Mouse (Mus musculus): ENCODE data around the gene Chrm3. TPM values are rescaled to one million over a fixed set of nuclear protein-coding genes. Genes with fewer than 3 reads are reported as not detected.

Gene Chrm3
- polyA plus RNA-seq, 1 experiment from 2014 or later = 3.4 TPM

DNA sequence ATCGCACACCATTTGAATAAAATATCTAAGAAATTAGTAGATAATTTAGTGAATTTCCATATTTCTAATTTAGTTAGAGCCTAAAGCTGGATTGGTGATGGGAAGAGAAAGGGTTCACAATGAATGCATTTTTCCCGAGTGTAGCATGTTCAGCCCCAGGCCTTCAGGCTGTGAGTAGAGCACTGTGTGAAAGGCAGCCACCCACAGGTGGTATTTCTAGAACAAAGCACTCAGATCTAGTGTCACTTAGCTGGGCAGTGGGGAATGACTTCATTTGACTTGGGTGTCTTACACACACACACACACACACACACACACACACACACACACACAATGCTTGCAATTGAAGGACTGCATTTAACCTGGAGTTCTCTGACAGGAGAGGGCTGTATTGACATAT lies 337.5 kb downstream of the Chrm3 start:
- Histone ChIP-seq H3K9ac (replicated peaks) (no peak overlapping the region), H3K4me1 (no peaks in the 10 kb centered on the region), H3K4me3 (replicated peaks) (no peak overlapping the region), H3K9me3 (replicated peaks) (no peaks in the 10 kb centered on the region), H3K27ac (replicated peaks) (no peak overlapping the region), H3K27me3 (replicated peaks) (no peaks in the 10 kb centered on the region), H3K4me2 (no peak overlapping the region), H3K36me3 (no peaks in the 10 kb centered on the region)
- no peak for ATAC-seq (ENCODE audit: low FRiP score)
- WGBS = 75% methylated on average over 2 of the region's 2 CpGs

DNA sequence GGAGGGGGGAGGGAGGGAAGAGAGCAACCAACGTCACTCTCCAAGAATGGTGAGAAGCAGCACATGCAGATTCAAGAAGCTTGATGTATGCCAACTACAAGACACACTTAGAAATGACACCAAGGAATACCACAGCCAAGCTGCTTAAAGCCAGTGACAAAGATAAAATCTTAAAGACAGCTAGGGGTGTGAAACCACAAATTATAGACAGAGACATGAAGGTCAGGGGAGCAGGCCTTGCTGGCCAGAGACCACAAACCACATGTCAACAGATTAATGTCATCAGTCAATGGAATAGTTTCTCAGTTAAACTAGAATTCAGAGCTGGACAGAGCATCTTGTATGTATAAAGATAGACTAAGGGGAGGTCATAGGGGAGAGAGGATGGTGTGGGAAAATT lies 341.4 kb downstream of the Chrm3 start:
- H3K9me3 ChIP-seq (replicated peaks) = no peaks in the 10 kb centered on the region
- H3K4me2 ChIP-seq = no peak overlapping the region
- H3K4me3 ChIP-seq (replicated peaks) = no peak overlapping the region
- ATAC-seq (ENCODE audit: low FRiP score) = no peak
- H3K27me3 ChIP-seq (replicated peaks) = no peaks in the 10 kb centered on the region
- H3K36me3 ChIP-seq = no peaks in the 10 kb centered on the region
- no peaks in the 10 kb centered on the region for H3K4me1 ChIP-seq
- WGBS = 83% methylated on average over 1 of the region's 1 CpGs
- no peak overlapping the region for H3K9ac ChIP-seq (replicated peaks)
- H3K27ac ChIP-seq (replicated peaks) = no peak overlapping the region

DNA sequence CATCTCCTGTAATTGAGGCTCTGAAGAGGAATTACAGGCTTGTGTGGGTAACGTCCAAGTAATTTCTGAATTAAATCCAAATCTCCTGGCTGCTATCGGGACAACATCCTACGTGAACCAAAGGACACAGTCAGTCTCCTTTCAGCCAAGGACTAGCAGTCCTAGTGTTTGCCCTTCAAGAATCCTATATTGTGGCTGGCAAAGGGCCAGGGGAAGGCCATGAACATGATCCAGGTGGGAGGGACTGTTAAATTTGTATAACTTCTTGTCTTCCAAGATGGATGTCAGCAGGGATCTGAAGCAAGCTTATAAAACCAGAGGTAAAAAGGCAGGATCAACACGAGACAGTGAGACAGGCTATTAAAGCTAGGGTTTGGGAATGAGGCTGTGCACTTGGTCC lies 357.7 kb downstream of the Chrm3 start:
- H3K36me3 ChIP-seq = no peaks in the 10 kb centered on the region
- H3K9ac ChIP-seq (replicated peaks) = no peak overlapping the region
- H3K4me2 ChIP-seq = no peak overlapping the region
- H3K9me3 ChIP-seq (replicated peaks) = no peaks in the 10 kb centered on the region
- H3K4me1 ChIP-seq = no peaks in the 10 kb centered on the region
- no peak overlapping the region for H3K4me3 ChIP-seq (replicated peaks)
- H3K27ac ChIP-seq (replicated peaks) = no peak overlapping the region
- WGBS = 66% methylated on average over 4 of the region's 4 CpGs
- no peaks in the 10 kb centered on the region for H3K27me3 ChIP-seq (replicated peaks)
- ATAC-seq (ENCODE audit: low FRiP score) = no peak

DNA sequence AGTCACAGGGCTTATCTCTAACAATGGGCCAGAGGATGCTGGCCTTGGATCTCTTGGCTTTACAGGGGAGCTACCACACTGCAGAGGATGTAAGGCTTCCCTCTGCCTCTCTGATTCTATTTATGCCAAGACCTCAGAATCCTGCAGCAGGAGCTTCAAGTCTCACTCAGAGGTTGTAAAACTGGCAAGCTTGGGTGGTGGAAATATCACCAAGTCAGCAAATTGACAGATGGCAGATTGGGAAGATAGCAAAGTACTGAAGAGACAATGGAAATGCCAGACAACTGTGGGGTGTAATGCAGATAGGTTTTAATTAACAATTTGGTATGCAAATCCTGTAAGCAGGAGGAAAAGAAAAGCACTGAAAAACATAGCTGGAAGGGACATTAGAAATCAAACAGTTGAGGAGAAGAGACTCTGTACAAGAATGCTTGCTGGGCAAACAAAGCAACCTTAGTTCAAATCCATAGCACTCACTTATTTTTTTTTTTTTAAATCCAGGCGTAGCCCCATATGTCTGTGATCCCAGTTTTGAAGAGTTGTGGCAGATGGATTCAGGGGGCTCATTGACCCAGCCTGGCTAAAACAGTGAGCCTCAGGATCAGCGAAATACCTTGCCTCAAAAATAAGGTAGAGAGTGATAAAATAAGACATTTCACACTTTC lies 362.9 kb downstream of the Chrm3 start:
- Histone ChIP-seq H3K4me1 (no peaks in the 10 kb centered on the region), H3K27ac (replicated peaks) (no peak overlapping the region), H3K27me3 (replicated peaks) (no peaks in the 10 kb centered on the region), H3K36me3 (no peaks in the 10 kb centered on the region), H3K4me3 (replicated peaks) (no peak overlapping the region), H3K4me2 (no peak overlapping the region), H3K9me3 (replicated peaks) (no peaks in the 10 kb centered on the region), H3K9ac (replicated peaks) (no peak overlapping the region)
- 88% methylated on average over 2 of the region's 2 CpGs for WGBS
- no peak for ATAC-seq (ENCODE audit: low FRiP score)

DNA sequence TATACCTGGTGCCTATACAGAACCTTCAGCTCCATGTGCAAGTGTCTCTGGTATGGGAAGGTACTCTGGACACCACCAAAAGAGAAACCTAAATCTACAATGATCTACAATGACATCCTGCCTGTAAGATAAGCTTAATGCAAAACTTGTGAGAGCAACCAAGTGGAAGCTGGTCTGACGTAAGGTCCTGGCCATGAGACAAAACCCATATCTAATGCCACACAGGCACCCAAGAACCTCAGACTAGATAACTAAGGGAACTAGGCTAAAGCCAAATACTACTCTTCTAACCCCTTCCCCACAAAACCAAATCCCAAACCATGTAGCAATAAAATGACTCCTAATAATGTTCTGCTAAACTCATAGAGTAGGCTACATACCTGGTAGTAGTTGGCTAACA lies 364.8 kb downstream of the Chrm3 start:
- no peak for ATAC-seq (ENCODE audit: low FRiP score)
- H3K9ac ChIP-seq (replicated peaks) = no peak overlapping the region
- WGBS = 97% methylated on average over 1 of the region's 1 CpGs
- H3K4me1 ChIP-seq = no peaks in the 10 kb centered on the region
- no peak overlapping the region for H3K4me3 ChIP-seq (replicated peaks)
- H3K27me3 ChIP-seq (replicated peaks) = no peaks in the 10 kb centered on the region
- H3K9me3 ChIP-seq (replicated peaks) = no peaks in the 10 kb centered on the region
- H3K36me3 ChIP-seq = no peaks in the 10 kb centered on the region
- no peak overlapping the region for H3K27ac ChIP-seq (replicated peaks)
- no peak overlapping the region for H3K4me2 ChIP-seq

DNA sequence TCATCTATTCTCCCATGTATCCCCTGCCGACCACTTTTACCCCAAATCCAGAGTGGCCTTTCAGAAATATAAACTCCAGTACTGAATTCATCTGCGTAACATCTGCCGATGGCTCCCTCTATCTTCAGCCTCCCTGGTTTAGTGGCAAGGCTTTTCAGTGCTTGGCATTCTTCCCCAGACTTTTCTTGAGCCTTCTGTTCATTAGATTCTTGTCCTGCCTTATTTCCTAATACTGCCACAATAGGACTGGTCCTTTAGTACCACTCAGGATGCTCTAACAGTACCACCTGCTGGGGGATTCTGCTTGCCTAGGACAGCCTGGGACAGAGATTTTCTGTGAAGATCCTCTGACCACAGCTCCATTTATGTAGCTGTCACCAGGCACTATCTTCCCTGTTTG lies 367.1 kb downstream of the Chrm3 start:
- WGBS = 95% methylated on average over 3 of the region's 3 CpGs
- H3K4me1 ChIP-seq = no peaks in the 10 kb centered on the region
- no peak for ATAC-seq (ENCODE audit: low FRiP score)
- no peaks in the 10 kb centered on the region for H3K36me3 ChIP-seq
- no peak overlapping the region for H3K27ac ChIP-seq (replicated peaks)
- no peak overlapping the region for H3K9ac ChIP-seq (replicated peaks)
- no peaks in the 10 kb centered on the region for H3K9me3 ChIP-seq (replicated peaks)
- no peak overlapping the region for H3K4me2 ChIP-seq
- H3K4me3 ChIP-seq (replicated peaks) = no peak overlapping the region
- no peaks in the 10 kb centered on the region for H3K27me3 ChIP-seq (replicated peaks)

DNA sequence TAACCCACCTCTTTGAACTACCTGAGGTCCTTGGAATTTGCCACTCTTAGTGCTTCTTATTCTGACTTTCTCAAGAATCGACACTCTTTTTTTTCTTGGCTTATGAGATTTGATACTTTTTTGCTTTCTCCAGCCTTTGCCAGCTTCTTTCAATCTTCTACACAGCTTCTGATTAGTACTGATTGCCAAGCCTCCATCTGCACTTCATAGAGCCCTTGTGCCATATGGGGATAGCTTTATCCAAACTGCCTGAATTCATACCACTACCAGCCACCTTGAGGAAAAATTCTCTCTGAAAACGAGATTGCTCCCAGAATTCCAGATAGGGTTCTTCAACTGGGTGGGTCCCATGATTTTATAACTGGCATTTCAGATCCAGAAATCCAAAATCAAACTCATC lies 368.0 kb downstream of the Chrm3 start:
- no peaks in the 10 kb centered on the region for H3K27me3 ChIP-seq (replicated peaks)
- no peak overlapping the region for H3K4me3 ChIP-seq (replicated peaks)
- H3K4me2 ChIP-seq = no peak overlapping the region
- WGBS = 83% methylated on average over 2 of the region's 2 CpGs
- no peak overlapping the region for H3K9ac ChIP-seq (replicated peaks)
- ATAC-seq (ENCODE audit: low FRiP score) = no peak
- H3K9me3 ChIP-seq (replicated peaks) = no peaks in the 10 kb centered on the region
- H3K27ac ChIP-seq (replicated peaks) = no peak overlapping the region
- no peaks in the 10 kb centered on the region for H3K4me1 ChIP-seq
- no peaks in the 10 kb centered on the region for H3K36me3 ChIP-seq

DNA sequence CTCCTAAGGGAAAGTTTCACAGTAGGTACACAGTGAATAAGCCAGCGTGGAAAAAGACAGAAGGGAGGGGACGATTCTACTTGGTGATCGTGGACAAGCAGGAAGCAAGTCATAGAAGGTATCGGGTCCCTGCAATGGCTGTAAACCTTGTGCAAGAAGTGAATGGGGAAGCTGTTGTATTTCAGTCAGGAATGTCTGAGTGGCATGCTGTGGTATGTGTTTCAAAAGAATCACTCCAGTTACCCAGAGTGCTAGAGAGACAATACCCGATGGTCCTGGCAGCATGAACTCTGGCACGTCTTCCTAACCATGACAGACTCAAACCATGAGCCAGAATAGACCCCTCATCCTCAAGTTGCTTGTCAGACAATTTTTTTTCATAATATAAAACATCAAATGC lies 375.0 kb downstream of the Chrm3 start:
- H3K4me1 ChIP-seq = no peaks in the 10 kb centered on the region
- H3K36me3 ChIP-seq = no peaks in the 10 kb centered on the region
- WGBS = 53% methylated on average over 6 of the region's 6 CpGs
- no peak overlapping the region for H3K4me2 ChIP-seq
- no peak for ATAC-seq (ENCODE audit: low FRiP score)
- H3K27ac ChIP-seq (replicated peaks) = no peak overlapping the region
- H3K9me3 ChIP-seq (replicated peaks) = no peaks in the 10 kb centered on the region
- H3K27me3 ChIP-seq (replicated peaks) = no peaks in the 10 kb centered on the region
- H3K4me3 ChIP-seq (replicated peaks) = no peak overlapping the region
- H3K9ac ChIP-seq (replicated peaks) = no peak overlapping the region

DNA sequence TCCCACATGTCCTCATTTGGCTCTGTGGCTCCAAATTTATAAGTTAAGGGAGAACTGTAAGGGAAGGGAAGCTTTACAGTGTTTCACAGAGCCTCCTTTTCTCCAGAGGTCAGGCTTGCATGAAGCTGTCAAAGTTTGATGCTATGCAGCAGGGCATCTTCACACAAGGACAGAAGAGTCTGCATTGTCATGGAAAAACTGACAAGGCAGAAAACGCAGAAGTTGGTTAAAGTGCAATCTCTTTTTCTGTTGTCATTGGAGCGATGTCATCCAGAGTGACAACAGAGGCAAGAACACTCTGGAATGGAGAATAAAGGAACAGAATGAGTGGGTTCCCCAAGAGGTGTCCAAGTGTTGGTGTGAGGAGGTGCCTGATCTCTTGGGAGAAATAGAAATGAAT lies 377.4 kb downstream of the Chrm3 start:
- no peaks in the 10 kb centered on the region for H3K36me3 ChIP-seq
- no peak for ATAC-seq (ENCODE audit: low FRiP score)
- no peak overlapping the region for H3K9ac ChIP-seq (replicated peaks)
- 89% methylated on average over 2 of the region's 2 CpGs for WGBS
- H3K4me1 ChIP-seq = peaks cover 3% of the 10 kb centered on the region; the same call in 1 of the 2 replicates
- H3K27ac ChIP-seq (replicated peaks) = no peak overlapping the region
- H3K27me3 ChIP-seq (replicated peaks) = no peaks in the 10 kb centered on the region
- H3K9me3 ChIP-seq (replicated peaks) = no peaks in the 10 kb centered on the region
- H3K4me2 ChIP-seq = no peak overlapping the region
- H3K4me3 ChIP-seq (replicated peaks) = no peak overlapping the region

DNA sequence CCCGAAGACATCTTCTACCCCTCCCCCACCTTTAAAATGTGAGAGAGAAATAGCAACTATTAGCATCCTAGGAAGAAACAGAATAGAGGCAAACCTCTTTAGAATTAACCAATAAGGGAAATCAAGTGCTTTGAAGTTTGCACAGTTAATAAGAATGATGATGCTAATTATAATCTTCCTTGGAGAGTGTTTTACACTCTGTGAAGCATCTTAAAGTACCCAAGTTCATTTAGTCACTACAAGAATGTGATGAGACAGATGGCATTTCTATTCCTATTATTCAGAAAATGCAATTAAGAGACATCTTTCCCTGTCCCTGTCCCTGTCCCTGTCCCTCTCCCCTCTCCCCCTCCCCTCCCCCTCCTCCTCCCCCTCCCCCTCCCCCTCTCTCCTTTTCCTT lies 382.9 kb downstream of the Chrm3 start:
- Histone ChIP-seq H3K36me3 (no peaks in the 10 kb centered on the region), H3K4me3 (replicated peaks) (no peak overlapping the region), H3K27me3 (replicated peaks) (no peaks in the 10 kb centered on the region), H3K9ac (replicated peaks) (no peak overlapping the region), H3K4me2 (no peak overlapping the region), H3K27ac (replicated peaks) (no peak overlapping the region), H3K4me1 (peaks cover 6% of the 10 kb centered on the region; the same call in 1 of the 2 replicates), H3K9me3 (replicated peaks) (no peaks in the 10 kb centered on the region)
- peak; percentile 91 for ATAC-seq (ENCODE audit: low FRiP score)
- 57% methylated on average over 1 of the region's 1 CpGs for WGBS

DNA sequence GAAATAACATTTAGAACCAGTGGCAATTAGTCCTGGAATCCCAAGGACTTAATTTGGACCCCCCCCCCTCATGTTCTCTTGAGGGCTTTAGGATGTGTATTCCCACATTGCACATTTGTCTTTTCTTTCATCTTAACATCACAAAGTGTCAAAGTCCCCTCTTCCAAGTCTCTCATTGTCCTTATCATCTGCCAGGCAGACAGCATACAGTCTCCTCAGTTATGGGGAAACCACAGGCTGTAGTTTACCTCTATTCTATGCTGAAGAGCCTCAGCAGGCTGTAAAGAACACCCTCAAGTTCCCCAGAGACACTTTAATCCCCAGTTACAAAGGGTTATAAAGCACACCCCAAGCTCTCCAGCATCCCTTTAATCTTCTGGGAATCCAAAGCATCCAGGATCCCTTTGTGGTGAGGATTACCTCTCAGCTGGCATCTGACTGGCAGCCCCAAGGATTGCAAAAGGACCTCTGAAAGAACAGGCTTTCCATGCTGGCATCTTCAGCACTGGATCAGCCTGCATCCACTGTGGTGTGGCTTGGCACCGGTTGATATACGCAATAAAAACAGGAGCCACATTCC lies 386.8 kb downstream of the Chrm3 start:
- H3K9me3 ChIP-seq (replicated peaks) = no peaks in the 10 kb centered on the region
- no peak for ATAC-seq (ENCODE audit: low FRiP score)

DNA sequence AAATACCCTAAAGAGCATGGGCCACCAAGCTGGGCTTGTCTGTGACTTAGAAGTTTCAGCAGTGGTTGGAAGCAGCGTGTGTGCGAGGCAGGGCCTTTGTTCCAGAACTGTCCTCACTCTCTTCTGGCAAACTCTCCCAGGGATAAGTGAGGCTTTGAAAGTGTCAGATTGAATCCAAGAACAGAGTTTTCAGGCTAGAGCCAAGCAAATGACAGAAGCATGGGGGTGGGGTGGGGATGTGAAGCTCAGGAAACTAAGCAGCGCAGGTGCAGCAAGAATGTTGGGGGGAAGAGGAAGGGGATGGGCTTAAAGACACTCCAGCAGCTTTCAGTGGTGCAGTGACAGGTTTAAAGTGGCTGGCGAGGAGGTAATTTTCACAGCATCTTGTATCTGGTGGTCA lies 388.8 kb downstream of the Chrm3 start:
- 71% methylated on average over 4 of the region's 4 CpGs for WGBS
- no peak overlapping the region for H3K9ac ChIP-seq (replicated peaks)
- no peak overlapping the region for H3K4me3 ChIP-seq (replicated peaks)
- ATAC-seq (ENCODE audit: low FRiP score) = no peak
- H3K27me3 ChIP-seq (replicated peaks) = no peaks in the 10 kb centered on the region
- no peaks in the 10 kb centered on the region for H3K36me3 ChIP-seq
- H3K4me1 ChIP-seq = no peaks in the 10 kb centered on the region
- no peaks in the 10 kb centered on the region for H3K9me3 ChIP-seq (replicated peaks)
- H3K4me2 ChIP-seq = no peak overlapping the region
- H3K27ac ChIP-seq (replicated peaks) = no peak overlapping the region

More for the DNA sequence above, 386.8 kb downstream of the Chrm3 start:
- WGBS = 52% methylated on average over 2 of the region's 2 CpGs
- Histone ChIP-seq H3K4me3 (replicated peaks) (no peak overlapping the region), H3K27ac (replicated peaks) (no peak overlapping the region), H3K4me1 (peaks cover 6% of the 10 kb centered on the region; the same call in 1 of the 2 replicates), H3K4me2 (no peak overlapping the region), H3K27me3 (replicated peaks) (no peaks in the 10 kb centered on the region), H3K9ac (replicated peaks) (no peak overlapping the region), H3K36me3 (no peaks in the 10 kb centered on the region)
